Mouse (Mus musculus) hindbrain, embryonic 16.5 days (tissue): ENCODE measurements at regions not wholly inside any gene's neighbourhood (a gene's known extent, or its start where the extent isn't known, plus 50 kb on each side); places are given as distances from the start of the nearest gene placed in this dataset.
A peak's percentile ranks its signal among the peaks of the same experiment; 100 is the strongest.

Experiments
- ATAC-seq: fragments of 200-750 bp; cut with Nextera tagmentation; 2 replicates; pipeline ENCODE4 v1.8.0; 2017; ENCODE audit warnings: moderate TSS enrichment, moderate library complexity
- H3K27ac ChIP-seq: fragments of 300-500 bp; sonication (generic); 2 replicates; pipeline ENCODE4 v1.5.1; 2014; ENCODE audit warnings: low read depth, mild to moderate bottlenecking, control low read depth, low read length, moderate library complexity
- H3K27me3 ChIP-seq: fragments of 300-500 bp; sonication (generic); replicated peaks from 2 replicates; pipeline ENCODE4 v1.6.1; 2014; ENCODE audit warnings: low read length; ENCODE audit not compliant: control insufficient read depth, insufficient read depth
- H3K36me3 ChIP-seq: fragments of 300-500 bp; sonication (generic); 2 replicates; pipeline ENCODE4 v1.6.1; 2014; ENCODE audit warnings: mild to moderate bottlenecking, low read length, moderate library complexity, mixed read lengths; ENCODE audit not compliant: control insufficient read depth, insufficient read depth
- H3K4me1 ChIP-seq: fragments of 300-500 bp; sonication (generic); 2 replicates; pipeline ENCODE4 v1.6.1; 2014; ENCODE audit warnings: low read depth, low read length; ENCODE audit not compliant: control insufficient read depth, insufficient read depth
- H3K4me2 ChIP-seq: fragments of 300-500 bp; sonication (generic); 2 replicates; pipeline ENCODE4 v1.6.1; 2014; ENCODE audit warnings: mild to moderate bottlenecking, low read length, control low read depth, moderate library complexity
- H3K4me3 ChIP-seq: fragments of 300-500 bp; sonication (generic); 2 replicates; pipeline ENCODE4 v1.5.1; 2014; ENCODE audit warnings: mild to moderate bottlenecking, low read length, control low read depth, moderate library complexity
- H3K9ac ChIP-seq: fragments of 300-500 bp; sonication (generic); 2 replicates; pipeline ENCODE4 v1.6.1; 2014; ENCODE audit warnings: low read depth, mild to moderate bottlenecking, control low read depth, low read length, moderate library complexity
- H3K9me3 ChIP-seq: fragments of 300-500 bp; sonication (generic); 2 replicates; pipeline ENCODE4 v1.6.1; 2014; ENCODE audit warnings: mild to moderate bottlenecking, low read length, moderate library complexity; ENCODE audit not compliant: control insufficient read depth
- WGBS: fragments of 180-500 bp; shearing (Covaris S2); extraction: QIAGEN DNeasy Blood & Tissue Kit; methylation state at CpG from one replicate; pipeline ENCODE4 v1.1.7; 2014; 5-methylcytosine and 5-hydroxymethylcytosine counted together

DNA sequence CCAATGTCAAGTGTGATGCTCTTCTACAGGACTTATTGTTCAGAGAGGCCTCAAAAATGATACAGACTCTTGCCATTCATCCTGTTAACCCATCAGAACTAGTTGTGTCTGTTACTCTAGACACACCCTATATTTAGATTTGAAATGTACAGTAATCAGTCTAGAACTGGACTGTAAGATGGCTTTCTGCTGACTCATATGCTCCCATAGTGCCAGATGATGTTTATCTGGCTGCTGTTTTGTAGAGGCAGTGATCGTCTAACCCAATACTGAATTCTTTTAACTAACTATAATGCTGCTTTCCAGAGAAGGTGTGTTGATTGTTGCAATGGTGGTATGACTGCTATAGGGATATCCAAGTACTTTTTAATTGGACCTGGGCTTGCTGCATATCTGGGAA lies 185.9 kb upstream of the Npsr1 start:
- Histone ChIP-seq H3K27ac (no peak overlapping the region), H3K36me3 (no peaks in the 10 kb centered on the region), H3K9me3 (no peaks in the 10 kb centered on the region), H3K4me1 (no peaks in the 10 kb centered on the region), H3K27me3 (no peaks in the 10 kb centered on the region), H3K9ac (no peak overlapping the region), H3K4me3 (no peak overlapping the region), H3K4me2 (no peak overlapping the region)
- ATAC-seq: no peak
- WGBS: 94% methylated on average over 1 of the region's 1 CpGs

GRCm38 (mm10) chr9:23917345-23917744 lies 180.5 kb upstream of the Npsr1 start:
- H3K4me2 ChIP-seq: no peak overlapping the region
- H3K27me3 ChIP-seq: no peaks in the 10 kb centered on the region
- H3K36me3 ChIP-seq: no peaks in the 10 kb centered on the region
- 88% methylated on average over 5 of the region's 5 CpGs for WGBS
- no peaks in the 10 kb centered on the region for H3K9me3 ChIP-seq
- H3K4me1 ChIP-seq: no peaks in the 10 kb centered on the region
- no peak overlapping the region for H3K4me3 ChIP-seq
- H3K27ac ChIP-seq: no peak overlapping the region
- ATAC-seq: no peak
- H3K9ac ChIP-seq: no peak overlapping the region

- Histone ChIP-seq H3K4me2 (no peak overlapping the region), H3K27ac (no peak overlapping the region), H3K9ac (no peak overlapping the region), H3K9me3 (no peaks in the 10 kb centered on the region), H3K36me3 (no peaks in the 10 kb centered on the region), H3K27me3 (no peaks in the 10 kb centered on the region), H3K4me1 (no peaks in the 10 kb centered on the region), H3K4me3 (no peak overlapping the region)
- ATAC-seq: peak; percentile 89
- WGBS: 38% methylated on average over 3 of the region's 3 CpGs
Measured at GRCm38 (mm10) chr9:23919191-23919904, 178.4 kb upstream of the Npsr1 start.

- ATAC-seq: no peak; the same call in 1 of the 2 replicates
- no peak overlapping the region for H3K4me3 ChIP-seq
- no peaks in the 10 kb centered on the region for H3K4me1 ChIP-seq
- H3K4me2 ChIP-seq: no peak overlapping the region
- no peaks in the 10 kb centered on the region for H3K27me3 ChIP-seq
- no peaks in the 10 kb centered on the region for H3K36me3 ChIP-seq
- no peaks in the 10 kb centered on the region for H3K9me3 ChIP-seq
- no peak overlapping the region for H3K27ac ChIP-seq
- H3K9ac ChIP-seq: no peak overlapping the region
Measured at GRCm38 (mm10) chr9:23932185-23932584, 165.6 kb upstream of the Npsr1 start.

DNA sequence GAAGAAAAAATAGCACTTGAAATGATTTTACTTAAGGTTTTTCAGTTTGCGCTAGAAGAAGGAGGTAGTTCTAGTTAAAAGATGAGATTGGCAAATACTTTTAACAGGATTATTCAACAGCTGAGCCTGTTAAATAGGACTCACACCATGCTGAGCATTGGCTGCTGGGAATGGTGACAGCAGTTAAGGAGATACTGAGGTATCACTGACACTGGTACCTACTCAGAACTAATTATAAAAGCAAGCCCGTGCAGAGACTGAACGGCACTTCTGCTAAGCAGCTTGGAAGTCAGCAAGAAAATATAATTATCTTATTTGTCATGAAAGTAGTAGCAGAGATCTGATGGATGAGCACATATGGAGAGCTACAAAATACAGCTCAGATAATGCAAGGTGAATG lies 163.5 kb upstream of the Npsr1 start:
- Histone ChIP-seq H3K4me2 (no peak overlapping the region), H3K9me3 (no peaks in the 10 kb centered on the region), H3K27me3 (no peaks in the 10 kb centered on the region), H3K9ac (no peak overlapping the region), H3K4me1 (no peaks in the 10 kb centered on the region), H3K4me3 (no peak overlapping the region), H3K27ac (no peak overlapping the region), H3K36me3 (no peaks in the 10 kb centered on the region)
- WGBS: 75% methylated on average over 3 of the region's 3 CpGs
- ATAC-seq: peak; percentile 69; the same call in 1 of the 2 replicates

DNA sequence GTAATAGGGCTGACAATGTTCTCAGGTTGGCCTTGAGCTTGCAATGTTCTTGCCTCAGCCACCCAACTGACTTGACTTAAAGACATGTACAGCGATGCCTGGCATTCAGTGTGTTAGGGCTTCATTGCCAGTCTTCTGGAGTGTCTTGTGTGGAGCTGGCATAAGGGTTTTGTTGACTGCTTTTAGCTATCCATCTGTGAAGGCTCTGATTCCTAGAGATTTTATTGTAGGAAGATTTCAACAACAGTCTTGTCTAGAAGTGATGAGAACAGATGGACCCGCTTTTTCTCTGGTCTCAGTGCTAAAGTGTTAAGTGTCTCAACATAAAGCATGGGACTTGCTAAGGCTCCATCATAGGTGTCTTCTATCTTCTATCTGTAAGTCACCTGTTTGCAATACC lies 145.3 kb upstream of the Npsr1 start:
- no peaks in the 10 kb centered on the region for H3K9me3 ChIP-seq
- no peak overlapping the region for H3K27ac ChIP-seq
- H3K4me1 ChIP-seq: no peaks in the 10 kb centered on the region
- no peak overlapping the region for H3K9ac ChIP-seq
- H3K36me3 ChIP-seq: no peaks in the 10 kb centered on the region
- H3K4me3 ChIP-seq: no peak overlapping the region
- ATAC-seq: no peak
- WGBS: 98% methylated on average over 2 of the region's 2 CpGs
- no peak overlapping the region for H3K4me2 ChIP-seq
- no peaks in the 10 kb centered on the region for H3K27me3 ChIP-seq

DNA sequence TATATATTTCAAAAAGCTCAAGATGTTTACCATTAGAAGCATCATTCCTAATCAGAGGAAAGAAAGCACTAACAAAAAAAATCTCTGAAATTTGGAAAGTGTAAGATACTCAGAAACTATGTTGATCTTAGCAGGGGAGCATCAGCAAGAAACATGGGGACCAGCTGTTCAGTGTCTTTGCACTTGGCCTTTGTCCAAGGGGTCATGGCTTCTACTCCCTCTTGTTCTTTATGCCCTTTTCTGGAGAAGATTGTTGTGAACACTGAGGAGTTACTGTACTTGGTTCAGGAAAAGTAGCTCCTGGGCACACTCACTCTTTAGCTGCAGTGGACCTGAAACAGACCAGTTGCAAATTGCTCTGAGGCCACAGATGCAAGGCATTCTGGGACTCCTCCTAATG lies 141.2 kb upstream of the Npsr1 start:
- Histone ChIP-seq H3K36me3 (no peaks in the 10 kb centered on the region), H3K4me3 (no peak overlapping the region), H3K4me2 (no peak overlapping the region), H3K9ac (no peak overlapping the region), H3K27ac (no peak overlapping the region), H3K9me3 (no peaks in the 10 kb centered on the region), H3K27me3 (no peaks in the 10 kb centered on the region), H3K4me1 (no peaks in the 10 kb centered on the region)
- ATAC-seq: no peak

- Histone ChIP-seq H3K9ac (no peak overlapping the region), H3K27ac (no peak overlapping the region), H3K4me3 (no peak overlapping the region), H3K9me3 (no peaks in the 10 kb centered on the region), H3K4me2 (no peak overlapping the region), H3K36me3 (no peaks in the 10 kb centered on the region), H3K4me1 (no peaks in the 10 kb centered on the region), H3K27me3 (no peaks in the 10 kb centered on the region)
- ATAC-seq: no peak
- WGBS: 83% methylated on average over 2 of the region's 2 CpGs
Measured at GRCm38 (mm10) chr9:23969736-23970135, 128.1 kb upstream of the Npsr1 start.

- 41% methylated on average over 1 of the region's 1 CpGs for WGBS
- no peak for ATAC-seq
- no peaks in the 10 kb centered on the region for H3K4me1 ChIP-seq
Measured at GRCm38 (mm10) chr9:23973206-23973605, 124.6 kb upstream of the Npsr1 start.

DNA sequence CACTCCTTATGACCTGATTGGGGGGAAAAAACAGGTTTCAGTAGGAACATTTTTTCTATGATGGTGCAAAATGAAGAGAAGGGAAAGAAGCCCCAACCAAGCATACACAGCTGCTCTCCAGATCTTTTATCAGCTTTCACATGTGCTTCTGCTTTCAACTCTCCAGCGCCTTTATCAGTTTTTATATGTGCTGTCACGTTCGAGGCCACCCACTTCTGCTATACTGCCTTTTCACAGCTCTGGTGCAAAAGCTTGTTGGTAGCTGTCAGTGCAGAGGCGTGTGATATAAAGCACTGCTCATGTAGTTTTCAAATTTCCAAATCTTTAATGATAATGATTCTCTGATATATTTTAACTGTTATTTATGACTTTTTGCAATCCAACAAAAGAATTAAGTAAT lies 120.2 kb upstream of the Npsr1 start:
- ATAC-seq: no peak
- H3K27me3 ChIP-seq: no peaks in the 10 kb centered on the region
- H3K9me3 ChIP-seq: no peaks in the 10 kb centered on the region
- H3K4me1 ChIP-seq: no peaks in the 10 kb centered on the region
- WGBS: 79% methylated on average over 4 of the region's 4 CpGs
- no peak overlapping the region for H3K27ac ChIP-seq
- no peak overlapping the region for H3K4me2 ChIP-seq
- no peaks in the 10 kb centered on the region for H3K36me3 ChIP-seq
- no peak overlapping the region for H3K9ac ChIP-seq
- H3K4me3 ChIP-seq: no peak overlapping the region

More at GRCm38 (mm10) chr9:23973206-23973605, 124.6 kb upstream of the Npsr1 start:
- Histone ChIP-seq H3K4me3 (no peak overlapping the region), H3K9ac (no peak overlapping the region), H3K4me2 (no peak overlapping the region), H3K9me3 (no peaks in the 10 kb centered on the region), H3K36me3 (no peaks in the 10 kb centered on the region), H3K27me3 (no peaks in the 10 kb centered on the region), H3K27ac (no peak overlapping the region)
